Mouse (Mus musculus): ENCODE results near the gene Ak7. TPM values are rescaled to one million over a fixed set of nuclear protein-coding genes. Genes with fewer than 3 reads are reported as not detected.

The Ak7 gene
- polyA plus RNA-seq, 1 experiment from 2014 or later: 2.1 TPM

DNA sequence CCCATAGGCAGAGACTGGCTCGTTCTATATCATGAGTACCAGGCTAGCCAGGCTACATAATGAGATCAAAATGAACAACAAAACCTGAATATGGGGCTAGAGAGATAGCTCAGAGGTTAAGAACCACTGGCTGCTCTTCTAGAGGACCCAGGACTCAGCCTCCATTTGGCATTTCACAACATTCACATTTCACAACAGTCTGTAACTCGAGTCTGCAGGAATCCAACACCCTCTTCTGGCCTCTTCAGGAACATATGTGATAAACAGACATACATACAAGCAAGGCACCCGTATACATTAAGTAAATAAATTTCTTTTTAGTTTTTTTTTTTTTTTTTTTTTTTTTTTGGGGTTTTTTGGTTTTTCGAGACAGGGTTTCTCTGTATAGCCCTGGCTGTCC, 17.2 kb upstream of the Ak7 start:
- ATAC-seq: no peak
- no peak overlapping the region for H3K4me3 ChIP-seq (ENCODE audit: low read depth, low read length)
- H3K9ac ChIP-seq (ENCODE audit: low read depth, low read length): no peak overlapping the region
- no peaks in the 10 kb centered on the region for H3K27me3 ChIP-seq (ENCODE audit: control insufficient read depth, insufficient read depth, low read depth, low read length)
- peaks cover 16% of the 10 kb centered on the region for H3K4me1 ChIP-seq (ENCODE audit: control insufficient read depth, insufficient read depth, low read length)
- peaks cover 4% of the 10 kb centered on the region for H3K36me3 ChIP-seq (ENCODE audit: control insufficient read depth, insufficient read depth, low read length)
- no peaks in the 10 kb centered on the region for H3K9me3 ChIP-seq (replicated peaks; ENCODE audit: control insufficient read depth, low read length, poor library complexity, severe bottlenecking)
- H3K27ac ChIP-seq (ENCODE audit: low read length): no peak overlapping the region
- no peak overlapping the region for H3K4me2 ChIP-seq (ENCODE audit: low read length)
- WGBS: 92% methylated on average over 4 of the region's 4 CpGs

DNA sequence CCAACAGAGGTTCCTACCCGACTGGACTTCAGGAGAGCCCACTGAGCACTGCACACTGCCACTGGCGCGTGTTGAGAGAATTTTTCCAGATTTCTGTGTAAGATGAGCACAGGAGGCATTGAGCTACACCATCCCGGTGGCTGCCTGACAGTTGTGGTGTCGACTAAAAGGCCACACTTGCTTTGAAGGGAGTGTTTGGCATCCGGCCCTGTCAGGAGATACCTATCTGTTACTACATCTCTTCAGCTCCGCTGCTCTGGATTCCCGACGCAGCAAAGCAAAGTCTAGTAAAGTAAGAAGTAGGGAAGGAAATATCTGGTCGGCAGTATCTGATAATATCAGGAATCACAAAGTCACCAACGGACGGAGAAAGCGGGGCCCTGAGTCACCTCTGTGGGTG, 16.3 kb upstream of the Ak7 start:
- no peaks in the 10 kb centered on the region for H3K27me3 ChIP-seq (ENCODE audit: control insufficient read depth, insufficient read depth, low read depth, low read length)
- H3K4me1 ChIP-seq (ENCODE audit: control insufficient read depth, insufficient read depth, low read length): peaks cover 12% of the 10 kb centered on the region
- no peak overlapping the region for H3K27ac ChIP-seq (ENCODE audit: low read length)
- H3K4me2 ChIP-seq (ENCODE audit: low read length): no peak overlapping the region
- H3K36me3 ChIP-seq (ENCODE audit: control insufficient read depth, insufficient read depth, low read length): peaks cover 9% of the 10 kb centered on the region
- no peaks in the 10 kb centered on the region for H3K9me3 ChIP-seq (replicated peaks; ENCODE audit: control insufficient read depth, low read length, poor library complexity, severe bottlenecking)
- 94% methylated on average over 13 of the region's 13 CpGs for WGBS
- H3K4me3 ChIP-seq (ENCODE audit: low read depth, low read length): no peak overlapping the region
- no peak for ATAC-seq
- no peak overlapping the region for H3K9ac ChIP-seq (ENCODE audit: low read depth, low read length)

DNA sequence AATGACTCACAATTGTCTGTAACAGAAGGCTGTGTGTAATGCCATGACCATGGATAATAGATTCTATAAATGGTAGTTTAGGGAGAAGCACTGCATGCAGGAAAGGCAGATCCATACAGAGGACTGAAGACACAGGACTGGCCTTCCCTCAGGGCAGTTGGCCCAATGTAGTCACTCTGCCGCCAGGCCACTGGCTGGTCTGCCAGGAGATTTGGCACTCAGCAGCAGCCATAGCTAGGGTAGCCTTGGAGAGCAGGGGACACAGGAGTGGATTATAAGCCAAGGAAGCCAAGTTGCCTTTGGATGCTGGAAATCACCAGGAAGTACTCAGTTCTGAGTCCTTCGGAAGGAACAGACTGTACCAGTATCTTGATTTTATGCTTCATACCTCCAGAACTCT, 11.8 kb upstream of the Ak7 start:
- H3K9ac ChIP-seq (ENCODE audit: low read depth, low read length): no peak overlapping the region
- H3K4me2 ChIP-seq (ENCODE audit: low read length): no peak overlapping the region
- peaks cover 9% of the 10 kb centered on the region for H3K36me3 ChIP-seq (ENCODE audit: control insufficient read depth, insufficient read depth, low read length)
- 98% methylated on average over 2 of the region's 2 CpGs for WGBS
- no peak for ATAC-seq
- no peak overlapping the region for H3K27ac ChIP-seq (ENCODE audit: low read length)
- no peaks in the 10 kb centered on the region for H3K9me3 ChIP-seq (replicated peaks; ENCODE audit: control insufficient read depth, low read length, poor library complexity, severe bottlenecking)
- no peak overlapping the region for H3K4me3 ChIP-seq (ENCODE audit: low read depth, low read length)
- no peaks in the 10 kb centered on the region for H3K27me3 ChIP-seq (ENCODE audit: control insufficient read depth, insufficient read depth, low read depth, low read length)
- H3K4me1 ChIP-seq (ENCODE audit: control insufficient read depth, insufficient read depth, low read length): no peaks in the 10 kb centered on the region

DNA sequence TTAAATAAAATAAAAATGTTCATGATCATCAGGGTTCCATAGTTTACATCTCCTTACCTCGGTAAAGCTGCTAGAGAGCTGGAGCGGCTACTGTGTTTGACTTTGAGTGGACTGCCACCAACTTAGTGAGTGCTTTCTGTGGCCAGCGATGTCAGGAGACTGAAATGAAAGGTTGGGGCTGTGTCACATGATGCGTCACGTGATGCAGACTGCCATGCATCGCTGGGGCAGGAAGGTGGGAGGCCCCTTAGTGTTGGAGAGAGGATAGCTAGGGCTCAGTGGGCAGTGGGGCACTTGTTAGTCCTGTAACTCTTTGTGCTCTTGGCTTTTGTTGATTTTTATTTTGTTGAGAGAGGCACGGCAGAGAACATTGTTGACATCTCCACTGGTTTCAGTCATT, 9.9 kb upstream of the Ak7 start:
- no peak for ATAC-seq
- peaks cover 9% of the 10 kb centered on the region; the same call in 1 of the 2 replicates for H3K36me3 ChIP-seq (ENCODE audit: control insufficient read depth, insufficient read depth, low read length)
- no peaks in the 10 kb centered on the region for H3K27me3 ChIP-seq (ENCODE audit: control insufficient read depth, insufficient read depth, low read depth, low read length)
- H3K9ac ChIP-seq (ENCODE audit: low read depth, low read length): no peak overlapping the region
- H3K4me3 ChIP-seq (ENCODE audit: low read depth, low read length): no peak overlapping the region
- H3K27ac ChIP-seq (ENCODE audit: low read length): no peak overlapping the region
- no peaks in the 10 kb centered on the region for H3K4me1 ChIP-seq (ENCODE audit: control insufficient read depth, insufficient read depth, low read length)
- no peaks in the 10 kb centered on the region for H3K9me3 ChIP-seq (replicated peaks; ENCODE audit: control insufficient read depth, low read length, poor library complexity, severe bottlenecking)
- 82% methylated on average over 7 of the region's 7 CpGs for WGBS
- H3K4me2 ChIP-seq (ENCODE audit: low read length): no peak overlapping the region

DNA sequence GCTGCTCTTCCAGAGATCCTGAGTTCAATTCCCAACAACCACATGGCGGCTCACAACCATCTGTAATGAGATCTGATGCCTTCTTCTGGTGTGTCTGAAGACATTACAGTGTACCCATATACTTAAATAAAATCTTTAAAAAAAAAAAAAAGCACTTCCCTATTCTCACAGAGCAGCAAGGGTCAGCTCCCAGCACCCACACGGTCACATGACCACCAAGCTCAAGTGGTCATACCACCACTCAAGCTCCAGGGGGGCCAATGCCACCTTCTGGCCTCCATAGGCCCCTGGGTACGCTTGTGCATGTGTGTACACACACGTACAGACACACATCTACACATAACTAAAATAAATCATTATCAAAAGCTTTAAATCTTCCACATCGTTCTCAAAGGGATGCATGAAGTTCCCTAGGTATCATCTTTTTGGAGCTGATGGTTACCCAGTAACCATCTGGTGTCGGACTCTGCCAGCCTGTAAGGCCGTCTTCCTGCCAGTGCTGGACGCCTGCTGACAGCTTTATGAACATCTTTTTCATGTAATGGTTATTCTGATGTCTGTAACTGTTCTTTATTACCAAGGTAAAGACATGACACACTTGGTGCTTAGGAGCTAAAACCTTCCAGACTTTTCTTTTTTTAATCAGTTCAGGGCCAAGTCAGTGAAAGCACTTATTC, 8.5 kb upstream of the Ak7 start:
- Histone ChIP-seq H3K27me3 (ENCODE audit: control insufficient read depth, insufficient read depth, low read depth, low read length) (no peaks in the 10 kb centered on the region), H3K27ac (ENCODE audit: low read length) (no peak overlapping the region), H3K9me3 (replicated peaks; ENCODE audit: control insufficient read depth, low read length, poor library complexity, severe bottlenecking) (no peaks in the 10 kb centered on the region), H3K4me3 (ENCODE audit: low read depth, low read length) (no peak overlapping the region), H3K4me1 (ENCODE audit: control insufficient read depth, insufficient read depth, low read length) (no peaks in the 10 kb centered on the region), H3K36me3 (ENCODE audit: control insufficient read depth, insufficient read depth, low read length) (peaks cover 12% of the 10 kb centered on the region; the same call in 1 of the 2 replicates), H3K9ac (ENCODE audit: low read depth, low read length) (no peak overlapping the region), H3K4me2 (ENCODE audit: low read length) (no peak overlapping the region)
- no peak for ATAC-seq
- 93% methylated on average over 8 of the region's 8 CpGs for WGBS

DNA sequence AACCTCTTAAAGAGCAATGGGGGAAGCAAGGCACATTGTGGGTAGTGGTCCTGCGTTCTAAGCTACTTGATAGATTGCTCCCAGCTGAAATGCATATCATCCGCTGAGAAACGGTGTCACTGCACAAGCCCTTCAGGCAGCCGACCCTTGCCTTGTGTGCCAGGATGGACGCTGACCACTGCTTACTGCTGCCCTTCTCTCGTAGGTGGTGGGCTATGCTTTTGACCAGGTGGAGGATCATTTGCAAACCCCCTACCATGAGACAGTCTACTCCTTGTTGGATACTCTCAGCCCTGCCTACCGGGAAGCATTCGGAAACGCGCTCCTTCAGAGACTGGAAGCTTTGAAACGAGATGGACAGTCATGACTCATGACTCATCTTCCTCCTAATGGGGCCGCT, 5.3 kb upstream of the Ak7 start:
- H3K4me3 ChIP-seq (ENCODE audit: low read depth, low read length): no peak overlapping the region
- H3K4me1 ChIP-seq (ENCODE audit: control insufficient read depth, insufficient read depth, low read length): no peaks in the 10 kb centered on the region
- no peak overlapping the region for H3K27ac ChIP-seq (ENCODE audit: low read length)
- 95% methylated on average over 12 of the region's 12 CpGs for WGBS
- no peak for ATAC-seq
- H3K27me3 ChIP-seq (ENCODE audit: control insufficient read depth, insufficient read depth, low read depth, low read length): no peaks in the 10 kb centered on the region
- H3K36me3 ChIP-seq (ENCODE audit: control insufficient read depth, insufficient read depth, low read length): peaks cover 7% of the 10 kb centered on the region; the same call in 1 of the 2 replicates
- no peak overlapping the region for H3K4me2 ChIP-seq (ENCODE audit: low read length)
- H3K9ac ChIP-seq (ENCODE audit: low read depth, low read length): no peak overlapping the region
- H3K9me3 ChIP-seq (replicated peaks; ENCODE audit: control insufficient read depth, low read length, poor library complexity, severe bottlenecking): no peaks in the 10 kb centered on the region

DNA sequence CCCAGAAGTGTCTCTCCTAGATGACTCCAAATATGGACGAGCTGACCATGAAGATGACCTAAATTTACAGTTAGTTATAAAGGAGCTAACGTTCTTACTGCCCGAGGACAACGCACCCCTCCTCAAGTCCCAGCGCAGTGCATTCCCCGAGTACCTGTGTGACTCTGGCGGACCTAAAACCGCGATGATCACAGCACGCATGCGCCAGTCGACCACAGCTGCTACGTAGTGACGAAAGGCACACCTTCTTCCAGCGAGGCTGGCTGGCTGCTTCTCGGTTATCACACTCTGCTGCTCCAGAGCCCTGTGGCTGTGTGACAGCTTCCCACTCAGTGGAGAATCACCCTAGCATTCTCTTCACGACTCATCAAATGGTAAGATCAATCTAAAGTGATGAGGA, 12.8 kb downstream of the Ak7 start:
- H3K9ac ChIP-seq (ENCODE audit: low read depth, low read length): no peak overlapping the region
- peak overlapping the region; percentile 26; the same call in 1 of the 2 replicates for H3K4me2 ChIP-seq (ENCODE audit: low read length)
- peak overlapping the region; percentile 11; the same call in 1 of the 2 replicates for H3K4me3 ChIP-seq (ENCODE audit: low read depth, low read length)
- no peak for ATAC-seq
- peaks cover 18% of the 10 kb centered on the region for H3K4me1 ChIP-seq (ENCODE audit: control insufficient read depth, insufficient read depth, low read length)
- H3K27ac ChIP-seq (ENCODE audit: low read length): no peak overlapping the region
- no peaks in the 10 kb centered on the region for H3K36me3 ChIP-seq (ENCODE audit: control insufficient read depth, insufficient read depth, low read length)
- H3K27me3 ChIP-seq (ENCODE audit: control insufficient read depth, insufficient read depth, low read depth, low read length): no peaks in the 10 kb centered on the region
- 72% methylated on average over 17 of the region's 17 CpGs for WGBS
- no peaks in the 10 kb centered on the region for H3K9me3 ChIP-seq (replicated peaks; ENCODE audit: control insufficient read depth, low read length, poor library complexity, severe bottlenecking)

DNA sequence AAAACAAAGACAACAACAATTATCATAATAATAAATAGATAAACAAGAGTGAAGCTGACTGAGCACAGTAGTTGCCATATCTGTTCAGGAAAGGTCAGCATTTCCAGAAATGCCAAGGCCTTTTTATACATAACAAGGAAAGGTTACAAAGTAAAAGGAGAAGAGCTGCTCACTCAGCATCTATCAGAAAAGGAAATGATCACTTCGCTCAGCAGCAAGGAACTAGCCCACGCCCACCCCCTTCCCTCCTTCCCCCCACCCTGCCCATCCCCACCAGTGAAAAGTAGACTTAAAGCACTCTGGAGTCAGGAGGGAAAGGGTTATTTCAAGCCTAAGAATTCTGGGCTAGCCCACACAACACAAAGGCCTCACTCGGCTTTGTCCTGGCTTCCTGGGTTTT, 14.4 kb downstream of the Ak7 start:
- no peaks in the 10 kb centered on the region for H3K36me3 ChIP-seq (ENCODE audit: control insufficient read depth, insufficient read depth, low read length)
- H3K9me3 ChIP-seq (replicated peaks; ENCODE audit: control insufficient read depth, low read length, poor library complexity, severe bottlenecking): no peaks in the 10 kb centered on the region
- H3K27ac ChIP-seq (ENCODE audit: low read length): no peak overlapping the region
- H3K4me2 ChIP-seq (ENCODE audit: low read length): no peak overlapping the region
- H3K4me3 ChIP-seq (ENCODE audit: low read depth, low read length): no peak overlapping the region
- WGBS: 66% methylated on average over 3 of the region's 3 CpGs
- H3K9ac ChIP-seq (ENCODE audit: low read depth, low read length): no peak overlapping the region
- H3K27me3 ChIP-seq (ENCODE audit: control insufficient read depth, insufficient read depth, low read depth, low read length): no peaks in the 10 kb centered on the region
- no peak for ATAC-seq
- peaks cover 18% of the 10 kb centered on the region for H3K4me1 ChIP-seq (ENCODE audit: control insufficient read depth, insufficient read depth, low read length)

DNA sequence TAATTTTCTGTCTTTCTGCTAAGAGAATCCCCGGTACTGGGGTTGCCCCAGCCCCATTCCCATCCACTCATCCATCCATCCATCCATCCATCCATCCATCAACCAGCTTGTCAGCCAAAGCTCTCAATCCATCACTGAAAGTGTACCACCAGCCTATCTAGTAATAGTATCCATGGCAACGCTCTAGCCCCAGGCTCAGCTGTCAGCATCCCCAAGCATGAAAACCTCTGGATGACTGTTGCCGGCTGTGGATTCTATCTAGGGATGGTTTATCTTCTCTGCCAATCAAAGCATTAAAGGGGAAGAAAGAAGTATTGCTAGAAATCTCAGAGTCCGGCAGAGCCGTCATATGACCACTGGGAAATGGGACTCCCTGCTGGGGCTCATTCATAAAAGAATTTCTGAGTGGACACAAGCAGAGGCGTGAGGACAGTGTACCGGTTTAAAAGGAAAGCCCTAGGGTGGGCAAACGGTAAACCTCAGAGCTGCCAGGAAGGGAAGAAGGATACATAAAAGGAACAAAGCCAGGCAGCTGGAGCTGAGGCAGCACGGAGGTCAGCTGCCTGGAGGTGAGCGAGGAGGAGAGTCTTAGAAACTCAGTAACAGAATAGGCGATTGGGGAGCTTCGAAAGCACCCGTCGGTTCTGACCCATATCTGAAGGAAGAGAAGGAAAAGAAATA, 15.8 kb downstream of the Ak7 start:
- H3K9ac ChIP-seq (ENCODE audit: low read depth, low read length): peak overlapping the region; percentile 41; the same call in 1 of the 2 replicates
- peak; percentile 71 for ATAC-seq
- H3K27me3 ChIP-seq (ENCODE audit: control insufficient read depth, insufficient read depth, low read depth, low read length): no peaks in the 10 kb centered on the region
- 29% methylated on average over 14 of the region's 14 CpGs for WGBS
- H3K4me3 ChIP-seq (ENCODE audit: low read depth, low read length): no peak overlapping the region
- H3K36me3 ChIP-seq (ENCODE audit: control insufficient read depth, insufficient read depth, low read length): no peaks in the 10 kb centered on the region
- H3K4me2 ChIP-seq (ENCODE audit: low read length): peak overlapping the region; percentile 30; the same call in 1 of the 2 replicates
- peak overlapping the region; percentile 80 for H3K27ac ChIP-seq (ENCODE audit: low read length)
- H3K4me1 ChIP-seq (ENCODE audit: control insufficient read depth, insufficient read depth, low read length): peaks cover 18% of the 10 kb centered on the region
- no peaks in the 10 kb centered on the region for H3K9me3 ChIP-seq (replicated peaks; ENCODE audit: control insufficient read depth, low read length, poor library complexity, severe bottlenecking)
